Mouse (Mus musculus) heart, adult 11 months (tissue): ENCODE results near the gene Lztfl1.

Source experiments
- DNase-seq: peaks from one replicate; pipeline ENCODE4 v3.0.0; 2022

Gene Lztfl1

DNA sequence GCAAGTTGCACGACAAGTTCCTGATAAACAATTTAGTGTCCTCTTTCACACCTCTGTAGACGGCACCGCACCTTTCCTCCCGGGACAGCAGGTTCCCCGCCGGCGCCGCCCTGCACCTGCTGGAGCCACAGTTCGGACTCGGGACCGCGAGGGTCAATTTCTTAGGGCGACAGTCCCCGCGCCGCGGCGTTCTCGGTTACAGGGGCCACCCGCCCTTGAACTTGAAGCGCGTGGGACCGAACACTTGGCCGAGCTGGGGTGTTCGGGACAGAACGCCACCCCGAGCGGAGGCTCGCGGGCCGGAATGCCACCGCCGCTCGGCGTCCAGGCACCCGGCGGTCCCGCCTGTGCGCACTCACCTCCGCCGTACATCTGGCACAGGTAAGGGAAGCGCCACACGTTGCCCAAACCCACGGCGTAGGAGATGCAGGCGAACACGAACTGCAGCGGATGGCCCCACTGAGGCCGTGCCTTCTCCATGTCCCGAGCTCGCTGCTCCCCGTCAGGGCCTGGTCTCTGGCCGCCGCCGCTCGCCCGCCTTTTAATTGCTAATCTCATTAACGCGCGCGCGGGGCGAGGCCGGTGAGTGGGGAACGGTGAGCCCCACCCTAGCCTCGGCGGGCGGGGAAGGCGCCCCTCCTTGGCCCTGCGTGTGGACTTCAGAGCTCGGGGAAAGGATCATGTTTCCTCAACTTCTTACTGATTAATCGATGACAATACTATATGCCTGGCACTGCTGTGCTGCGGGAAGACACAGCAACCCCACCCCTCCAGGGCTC is 39.0 kb downstream of the Lztfl1 start, which contains the start of the genes Ccr9 and Slc6a20a:
TSS of gene Ccr9 (plus strand) at position 113 of the 779 bp plus-strand sequence.
TSS of gene Slc6a20a (minus strand) at position 559 of the 779 bp plus-strand sequence.
- DNase-seq, result peak; percentile 68

DNA sequence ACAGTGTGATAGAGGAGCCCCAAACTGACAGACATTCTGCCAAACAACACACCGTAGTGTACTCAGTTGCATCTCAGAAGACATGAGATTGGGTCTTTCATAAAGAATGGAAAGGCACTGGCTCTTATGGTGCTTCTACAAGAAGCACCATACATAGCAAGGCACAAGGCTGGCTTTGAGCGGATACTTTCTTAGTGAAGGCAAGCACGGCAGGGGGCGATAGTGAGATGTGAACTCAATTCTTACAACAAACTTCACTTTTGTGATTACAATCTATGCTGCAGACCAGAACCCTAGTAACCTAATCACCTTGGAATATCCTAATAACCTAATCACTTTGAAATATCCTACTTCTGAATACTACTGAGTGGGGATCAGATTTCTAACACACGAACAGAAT is 51.9 kb downstream of the Lztfl1 start:
- DNase-seq, result no peak

DNA sequence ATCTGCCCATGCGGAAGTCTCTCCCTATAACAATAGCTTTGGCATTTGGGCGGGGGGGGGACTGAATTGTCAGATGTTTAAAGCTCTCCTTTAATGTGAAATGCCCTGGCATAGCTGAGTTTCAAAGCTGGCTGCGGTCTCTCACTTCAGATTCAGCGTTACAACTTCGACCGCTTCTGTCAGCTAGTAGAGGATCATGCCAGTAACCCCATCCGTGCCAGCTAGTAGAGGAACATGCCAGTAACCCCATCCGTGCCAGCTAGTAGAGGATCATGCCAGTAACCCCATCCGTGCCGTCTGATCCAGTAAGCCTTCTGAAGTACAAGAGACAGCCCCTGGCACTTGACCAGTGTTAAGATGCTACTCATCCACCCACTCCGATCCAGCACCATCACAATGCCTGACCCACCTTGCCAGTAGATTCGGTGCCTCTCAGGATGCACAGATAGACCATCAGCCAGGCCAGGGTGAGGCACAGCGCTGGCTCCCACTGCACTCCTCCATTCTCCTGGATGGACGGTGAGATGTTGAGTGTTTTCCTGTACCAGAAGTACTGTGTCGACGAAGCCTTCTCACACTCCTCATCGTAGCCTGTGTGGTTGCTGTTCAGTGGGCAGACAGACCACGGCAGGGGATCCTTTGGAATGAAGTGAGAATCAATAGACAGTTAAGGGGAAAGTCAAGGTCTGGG is 57.4 kb downstream of the Lztfl1 start:
- DNase-seq, result peak; percentile 61

DNA sequence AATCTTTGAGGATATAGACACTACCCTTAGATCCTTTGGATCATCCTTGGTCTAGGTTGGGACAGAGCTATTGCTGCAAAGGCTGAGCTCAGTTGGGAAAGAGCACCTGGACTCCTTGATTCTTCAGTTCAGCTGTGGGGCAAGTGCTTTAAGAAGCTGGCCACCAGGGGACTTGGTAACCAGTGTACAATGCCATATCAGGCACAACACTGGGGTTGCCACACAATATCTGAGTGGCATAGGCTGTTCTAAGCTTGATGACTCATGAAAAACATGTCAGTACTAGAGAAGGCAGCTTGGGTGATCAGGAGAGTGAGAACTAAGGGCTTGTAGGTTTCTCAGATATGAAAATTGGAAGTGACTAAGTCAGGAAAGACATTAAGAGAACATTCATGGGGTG is 58.5 kb downstream of the Lztfl1 start:
- no peak for DNase-seq

DNA sequence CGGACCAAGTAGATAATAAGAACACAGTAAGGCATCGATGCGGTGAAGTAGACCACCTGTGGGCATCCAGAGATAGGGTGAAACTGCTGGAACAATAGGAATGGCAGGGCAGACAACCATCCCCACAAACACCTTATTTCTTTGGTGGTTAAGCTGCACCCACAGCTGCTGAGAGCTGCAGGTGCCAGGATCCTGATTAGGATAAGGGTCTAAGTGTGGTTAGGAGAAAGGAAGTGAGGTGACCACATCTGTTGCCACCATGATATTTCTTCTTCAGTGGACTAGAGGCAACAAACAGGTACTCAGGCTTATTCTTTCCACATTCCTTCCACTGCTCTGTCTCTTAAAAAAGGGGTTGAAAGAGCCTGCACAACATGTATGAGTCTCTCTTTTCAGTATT is 60.0 kb downstream of the Lztfl1 start:
- no peak for DNase-seq

DNA sequence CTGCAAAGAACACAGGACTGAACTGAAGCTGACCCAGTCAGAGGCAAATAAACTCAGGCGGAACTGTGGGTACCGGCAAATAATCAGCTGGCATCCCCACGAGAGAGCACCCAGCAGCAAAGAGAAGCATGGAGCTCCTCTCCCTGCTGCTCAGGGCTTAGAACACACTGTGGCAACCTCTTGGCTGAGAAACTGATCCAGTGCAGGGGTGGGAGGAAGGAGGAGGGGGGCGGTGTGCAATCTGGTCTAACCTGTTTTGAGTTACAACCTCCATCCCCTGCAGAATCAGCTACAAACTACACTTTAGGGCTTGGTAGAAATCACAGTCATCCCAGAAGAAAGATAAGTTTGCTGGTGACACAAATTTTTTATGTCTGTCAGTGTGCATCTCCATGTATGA is 66.1 kb downstream of the Lztfl1 start:
- DNase-seq, result no peak

DNA sequence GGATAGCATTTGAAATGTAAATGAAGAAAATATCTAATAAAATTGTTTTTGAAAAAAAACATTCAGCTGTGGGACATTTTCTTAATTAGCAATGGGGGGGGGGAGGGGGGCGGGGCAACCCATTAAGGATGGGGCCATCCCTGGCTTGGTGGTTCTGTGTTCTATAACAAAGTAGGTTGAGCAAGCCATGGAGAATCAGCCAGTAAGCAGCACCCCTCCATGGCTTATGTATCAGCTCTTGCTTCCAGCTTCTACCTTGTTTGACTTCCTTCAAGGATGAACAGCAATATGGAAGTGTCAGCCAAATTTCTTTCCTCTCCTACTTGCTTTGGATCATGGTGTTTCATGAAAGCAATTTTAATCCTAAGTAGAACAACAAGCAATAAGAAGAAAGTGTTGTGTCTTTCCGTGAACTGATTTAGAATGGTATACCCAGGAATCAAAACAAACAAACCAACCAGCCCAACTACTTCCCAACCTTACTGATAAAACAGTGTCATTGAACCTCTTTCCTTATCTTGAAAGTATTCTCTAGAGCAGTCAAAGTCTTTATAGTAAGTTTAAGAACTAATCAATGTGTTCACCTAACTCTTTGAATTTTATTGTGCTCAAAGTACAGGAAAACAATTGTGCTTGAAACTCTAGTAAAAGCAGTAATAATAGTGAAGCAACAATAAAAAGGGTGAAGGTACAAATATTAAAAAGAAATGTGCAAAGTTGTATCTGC is 67.5 kb downstream of the Lztfl1 start:
- no peak for DNase-seq
